Mouse (Mus musculus): ENCODE measurements around the gene Adam12.

GRCm38 (mm10) chr7:133937473-133937872 lies 294.5 kb downstream of the Adam12 start:
- TF ChIP-seq CTCF (IDR thresholded peaks at IDR 0.05; ENCODE audit: low read depth, low read length): no peak
- TF ChIP-seq POLR2A (IDR thresholded peaks at IDR 0.05; ENCODE audit: insufficient read depth, low read length): no peak
- TF ChIP-seq EP300 (IDR thresholded peaks at IDR 0.05; ENCODE audit: insufficient read depth, low read depth, low read length): no peak

Data from ES-Bruce4 (cell line).